Mouse (Mus musculus): ENCODE results near the gene Samsn1. TPM values are rescaled to one million over a fixed set of nuclear protein-coding genes. Genes with fewer than 3 reads are reported as not detected.

The Samsn1 gene
- total RNA-seq, 2 experiments from 2014 or later, result 0.57 to 1.5 TPM

DNA sequence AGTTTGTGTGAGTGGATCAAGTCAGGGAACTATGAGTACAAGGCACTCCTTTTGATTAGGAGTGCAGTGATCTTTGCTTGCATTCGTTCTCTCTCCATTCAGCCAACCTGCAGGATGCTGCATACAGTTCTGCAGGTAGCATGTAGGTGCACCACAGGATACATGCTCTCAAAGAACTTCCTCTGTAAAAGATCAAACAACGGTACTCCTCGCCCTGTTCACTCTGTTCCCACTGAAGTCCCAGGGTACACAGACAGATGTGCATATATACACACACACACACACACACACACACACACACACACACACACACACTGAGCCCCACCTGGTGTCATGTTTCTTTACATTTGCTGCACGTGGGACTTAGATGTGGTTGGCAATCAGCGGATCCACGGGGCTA is 198.9 kb downstream of the Samsn1 start:
- intact Hi-C loops (cut with DNase I), result no loop called here

DNA sequence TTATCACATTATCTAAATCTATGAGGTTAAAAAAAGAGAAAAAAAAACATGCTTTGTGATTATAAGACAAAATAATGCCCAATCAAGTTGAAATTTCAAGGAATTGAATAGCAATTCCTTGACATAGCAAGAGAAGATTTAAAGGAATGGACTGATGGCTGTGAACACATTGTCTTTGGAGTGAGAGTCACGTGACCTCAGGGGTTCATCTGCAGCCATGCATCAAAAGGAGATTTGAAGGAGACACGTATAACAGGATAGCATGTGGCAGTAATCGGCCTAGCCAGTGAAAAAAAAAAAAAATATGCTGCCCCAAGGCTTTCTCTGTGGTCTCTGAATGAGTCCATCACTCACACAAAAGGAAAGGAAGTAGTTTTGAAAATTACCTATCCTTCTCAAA is 201.1 kb downstream of the Samsn1 start:
- intact Hi-C loops (cut with DNase I), result no loop called here
- no peak for DNase-seq

More for the DNA sequence above, 198.9 kb downstream of the Samsn1 start:
- DNase-seq, result no peak

Measured in heart, postnatal 14 days (tissue).